Mouse (Mus musculus) heart, embryonic 13.5 days (tissue): ENCODE measurements around the gene Cytl1. TPM values are rescaled to one million over a fixed set of nuclear protein-coding genes. Genes with fewer than 3 reads are reported as not detected.
A peak's percentile ranks its signal among the peaks of the same experiment; 100 is the strongest.

Source experiments
- ATAC-seq: fragments of 200-750 bp; cut with Nextera tagmentation; 2 replicates; pipeline ENCODE4 v1.8.0; 2017; ENCODE audit warnings: moderate TSS enrichment; ENCODE audit not compliant: insufficient number of reproducible peaks, low FRiP score, low TSS enrichment; ENCODE audit errors: extremely low read depth
- H3K27ac ChIP-seq: fragments of 300-500 bp; sonication (generic); replicated peaks from 2 replicates; pipeline ENCODE4 v1.5.1; 2015; ENCODE audit warnings: moderate library complexity, mild to moderate bottlenecking, inconsistent platforms
- H3K27me3 ChIP-seq: fragments of 300-500 bp; sonication (generic); replicated peaks from 2 replicates; pipeline ENCODE4 v1.6.1; 2015; ENCODE audit warnings: mild to moderate bottlenecking, inconsistent platforms
- H3K36me3 ChIP-seq: fragments of 300-500 bp; sonication (generic); 2 replicates; pipeline ENCODE4 v1.6.1; 2015; ENCODE audit warnings: mild to moderate bottlenecking, inconsistent platforms
- H3K4me1 ChIP-seq: fragments of 300-500 bp; sonication (generic); 2 replicates; pipeline ENCODE4 v1.6.1; 2015; ENCODE audit warnings: inconsistent platforms
- H3K4me2 ChIP-seq: fragments of 300-500 bp; sonication (generic); 2 replicates; pipeline ENCODE4 v1.6.1; 2015; ENCODE audit warnings: inconsistent platforms, mild to moderate bottlenecking, moderate library complexity
- H3K4me3 ChIP-seq: fragments of 300-500 bp; sonication (generic); 2 replicates; pipeline ENCODE4 v1.5.1; 2015; ENCODE audit warnings: moderate library complexity, mild to moderate bottlenecking, inconsistent platforms
- H3K9ac ChIP-seq: fragments of 300-500 bp; sonication (generic); 2 replicates; pipeline ENCODE4 v1.6.1; 2015; ENCODE audit warnings: inconsistent platforms, mild to moderate bottlenecking, moderate library complexity
- H3K9me3 ChIP-seq: fragments of 300-500 bp; sonication (generic); 2 replicates; pipeline ENCODE4 v1.6.1; 2016; ENCODE audit warnings: inconsistent platforms
- WGBS: fragments of 180-500 bp; shearing (Covaris S2); methylation state at CpG from one replicate; pipeline ENCODE4 v1.1.7; 2015; ENCODE audit warnings: mixed read lengths; 5-methylcytosine and 5-hydroxymethylcytosine counted together
- polyA plus RNA-seq: library from polyadenylated mRNA; unstranded; fragments of >200 nt; fragmentation: Nextera tagmentation; extraction: Ambion mirVana; gene quantifications from 2 replicates; pipeline ENCODE4 v1.2.1, GENCODE M21; 2015

Gene Cytl1
- polyA plus RNA-seq, 1 experiment from 2014 or later, result 5.1 TPM

GRCm38 (mm10) chr5:37725220-37725886, 10.0 kb upstream of the Cytl1 start:
- no peak overlapping the region for H3K4me3 ChIP-seq
- no peaks in the 10 kb centered on the region for H3K9me3 ChIP-seq
- H3K36me3 ChIP-seq, result no peaks in the 10 kb centered on the region
- no peak for ATAC-seq
- H3K4me2 ChIP-seq, result no peak overlapping the region
- H3K27me3 ChIP-seq, result peaks cover 8% of the 10 kb centered on the region; the same call in 1 of the 2 replicates
- 0 out of 2 replicates have a peak overlapping the region, but pooled peaks have one; percentile 15 for H3K27ac ChIP-seq
- WGBS, result 61% methylated on average over 4 of the region's 4 CpGs
- peaks cover 3% of the 10 kb centered on the region for H3K4me1 ChIP-seq
- H3K9ac ChIP-seq, result no peak overlapping the region

GRCm38 (mm10) chr5:37730781-37731180, 4.5 kb upstream of the Cytl1 start:
- 63% methylated on average over 2 of the region's 2 CpGs for WGBS
- Histone ChIP-seq H3K9ac (no peak overlapping the region), H3K36me3 (no peaks in the 10 kb centered on the region), H3K4me1 (peaks cover 6% of the 10 kb centered on the region), H3K4me2 (no peak overlapping the region), H3K27me3 (no peaks in the 10 kb centered on the region), H3K27ac (no peak overlapping the region), H3K4me3 (no peak overlapping the region), H3K9me3 (no peaks in the 10 kb centered on the region; the same call in none of the 2 replicates)
- no peak for ATAC-seq

- H3K4me3 ChIP-seq, result no peak overlapping the region
- H3K9ac ChIP-seq, result no peak overlapping the region
- no peaks in the 10 kb centered on the region; the same call in none of the 2 replicates for H3K9me3 ChIP-seq
- H3K4me2 ChIP-seq, result no peak overlapping the region
- WGBS, result 46% methylated on average over 7 of the region's 7 CpGs
- no peak for ATAC-seq
- no peak overlapping the region for H3K27ac ChIP-seq
- 0 out of 2 replicates have a peak, but pooled peaks cover 4% of the 10 kb centered on the region for H3K27me3 ChIP-seq
- peaks cover 6% of the 10 kb centered on the region for H3K4me1 ChIP-seq
- H3K36me3 ChIP-seq, result no peaks in the 10 kb centered on the region
Observed at GRCm38 (mm10) chr5:37736213-37736612, 894 bp downstream of the Cytl1 start.

GRCm38 (mm10) chr5:37743889-37744707, 8.8 kb downstream of the Cytl1 start:
- Histone ChIP-seq H3K4me1 (peaks cover 11% of the 10 kb centered on the region; the same call in 1 of the 2 replicates), H3K9ac (no peak overlapping the region), H3K4me2 (no peak overlapping the region), H3K27me3 (no peaks in the 10 kb centered on the region), H3K9me3 (no peaks in the 10 kb centered on the region; the same call in 1 of the 2 replicates), H3K27ac (no peak overlapping the region), H3K36me3 (no peaks in the 10 kb centered on the region), H3K4me3 (no peak overlapping the region)
- WGBS, result 62% methylated on average over 13 of the region's 13 CpGs
- no peak for ATAC-seq

GRCm38 (mm10) chr5:37752027-37752967, 17.0 kb downstream of the Cytl1 start:
- Histone ChIP-seq H3K4me2 (no peak overlapping the region), H3K9ac (no peak overlapping the region), H3K36me3 (no peaks in the 10 kb centered on the region), H3K4me1 (0 out of 2 replicates have a peak, but pooled peaks cover under 1% of the 10 kb centered on the region), H3K4me3 (no peak overlapping the region), H3K9me3 (no peaks in the 10 kb centered on the region), H3K27ac (no peak overlapping the region), H3K27me3 (0 out of 2 replicates have a peak, but pooled peaks cover 3% of the 10 kb centered on the region)
- no peak for ATAC-seq
- WGBS, result 59% methylated on average over 8 of the region's 8 CpGs

GRCm38 (mm10) chr5:37753366-37753765, 18.0 kb downstream of the Cytl1 start:
- Histone ChIP-seq H3K4me1 (0 out of 2 replicates have a peak, but pooled peaks cover 2% of the 10 kb centered on the region), H3K9me3 (no peaks in the 10 kb centered on the region), H3K9ac (no peak overlapping the region), H3K27me3 (0 out of 2 replicates have a peak, but pooled peaks cover 3% of the 10 kb centered on the region), H3K4me2 (no peak overlapping the region), H3K36me3 (no peaks in the 10 kb centered on the region), H3K27ac (no peak overlapping the region), H3K4me3 (no peak overlapping the region)
- 64% methylated on average over 7 of the region's 7 CpGs for WGBS
- no peak for ATAC-seq

- H3K9ac ChIP-seq, result no peak overlapping the region
- H3K9me3 ChIP-seq, result no peaks in the 10 kb centered on the region
- 79% methylated on average over 3 of the region's 3 CpGs for WGBS
- 0 out of 2 replicates have a peak, but pooled peaks cover 2% of the 10 kb centered on the region for H3K4me1 ChIP-seq
- no peak for ATAC-seq
- H3K27me3 ChIP-seq, result no peaks in the 10 kb centered on the region
- no peaks in the 10 kb centered on the region for H3K36me3 ChIP-seq
- H3K27ac ChIP-seq, result no peak overlapping the region
- no peak overlapping the region for H3K4me2 ChIP-seq
- no peak overlapping the region for H3K4me3 ChIP-seq
Observed at GRCm38 (mm10) chr5:37762046-37762445, 26.7 kb downstream of the Cytl1 start.

- Histone ChIP-seq H3K4me2 (no peak overlapping the region), H3K9ac (no peak overlapping the region), H3K9me3 (no peaks in the 10 kb centered on the region), H3K27me3 (no peaks in the 10 kb centered on the region), H3K4me1 (no peaks in the 10 kb centered on the region), H3K36me3 (no peaks in the 10 kb centered on the region), H3K4me3 (no peak overlapping the region), H3K27ac (no peak overlapping the region)
- WGBS, result 79% methylated on average over 8 of the region's 8 CpGs
- ATAC-seq, result no peak
Observed at GRCm38 (mm10) chr5:37765851-37766250, 30.5 kb downstream of the Cytl1 start.

GRCm38 (mm10) chr5:37767231-37767630, 31.9 kb downstream of the Cytl1 start:
- H3K27ac ChIP-seq, result no peak overlapping the region
- H3K9ac ChIP-seq, result no peak overlapping the region
- H3K4me1 ChIP-seq, result no peaks in the 10 kb centered on the region

GRCm38 (mm10) chr5:37769031-37769430, 33.7 kb downstream of the Cytl1 start:
- no peak for ATAC-seq
- Histone ChIP-seq H3K9ac (no peak overlapping the region), H3K27ac (no peak overlapping the region), H3K4me3 (no peak overlapping the region), H3K4me1 (no peaks in the 10 kb centered on the region), H3K27me3 (no peaks in the 10 kb centered on the region), H3K9me3 (no peaks in the 10 kb centered on the region), H3K4me2 (no peak overlapping the region), H3K36me3 (no peaks in the 10 kb centered on the region)
- 8% methylated on average over 5 of the region's 5 CpGs for WGBS

More at GRCm38 (mm10) chr5:37767231-37767630, 31.9 kb downstream of the Cytl1 start:
- 72% methylated on average over 5 of the region's 5 CpGs for WGBS
- no peak overlapping the region for H3K4me3 ChIP-seq
- no peak for ATAC-seq
- no peaks in the 10 kb centered on the region for H3K36me3 ChIP-seq
- H3K4me2 ChIP-seq, result no peak overlapping the region
- no peaks in the 10 kb centered on the region for H3K9me3 ChIP-seq
- no peaks in the 10 kb centered on the region for H3K27me3 ChIP-seq

GRCm38 (mm10) chr5:37770870-37771269, 35.6 kb downstream of the Cytl1 start:
- WGBS, result 79% methylated on average over 6 of the region's 6 CpGs
- no peaks in the 10 kb centered on the region for H3K4me1 ChIP-seq
- ATAC-seq, result no peak
- H3K9ac ChIP-seq, result no peak overlapping the region
- H3K27me3 ChIP-seq, result no peaks in the 10 kb centered on the region
- H3K27ac ChIP-seq, result no peak overlapping the region
- H3K4me2 ChIP-seq, result no peak overlapping the region
- no peak overlapping the region for H3K4me3 ChIP-seq
- H3K36me3 ChIP-seq, result no peaks in the 10 kb centered on the region
- no peaks in the 10 kb centered on the region for H3K9me3 ChIP-seq
